Mouse (Mus musculus): ENCODE data around the gene 4930438A08Rik.
"Not testable (repeated sequence)": the region's sequence is repeated elsewhere in the genome, so short reads cannot be mapped to it uniquely, and the experiment has no call there.

DNA sequence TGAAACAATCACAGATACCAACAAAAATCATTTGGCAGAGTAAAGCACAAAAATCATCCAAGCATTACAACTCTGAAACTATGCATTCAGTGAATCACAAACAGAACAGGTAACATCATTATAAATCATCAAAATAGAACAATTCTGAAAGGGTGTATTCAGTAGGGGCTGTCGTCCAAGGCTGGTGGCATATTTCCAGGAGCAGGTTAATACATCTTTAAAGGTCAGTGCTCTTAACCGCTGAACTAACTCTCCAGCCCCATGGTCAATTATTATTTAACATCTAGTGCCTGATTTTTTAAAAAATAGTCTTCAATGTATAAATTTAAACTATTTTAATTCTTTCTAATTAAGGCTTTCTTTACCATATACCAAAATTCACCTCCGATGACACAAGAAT lies 40.0 kb upstream of the 4930438A08Rik start:
- not testable (repeated sequence) for TF ChIP-seq CTCF (IDR thresholded peaks at IDR 0.05; ENCODE audit: borderline replicate concordance, insufficient read depth, low read length); POLR2A (IDR thresholded peaks at IDR 0.05; ENCODE audit: low read depth, low read length)

Measured in embryonic fibroblast, embryonic 13.5 days (primary cell).